Mouse (Mus musculus): Measurements from ENCODE around the gene Timp2. TPM values are rescaled to one million over a fixed set of nuclear protein-coding genes. Genes with fewer than 3 reads are reported as not detected.

The Timp2 gene
- total RNA-seq, 4 experiments from 2014 or later: 73.9 to 99.6 (median 87.5) TPM

Other genes with a start within 250 kb of the Timp2 start
- gene Dnah17, start 225.1 kb downstream of the Timp2 start, total RNA-seq (2022): under 1 TPM; 0.03 to 0.66 (median 0.07) TPM
- 10 to 100 TPM; 34.5 to 56.9 (median 50.9) TPM for gene Cyth1, start 107.1 kb downstream of the Timp2 start, total RNA-seq (2022)
- 10 to 100 TPM; 13.2 to 14.5 (median 13.9) TPM for gene Usp36, start 65.5 kb downstream of the Timp2 start, total RNA-seq (2022)
- 1 to 10 TPM in 1 of 4 experiments, under 1 TPM in 3; 0.82 to 1.0 (median 0.88) TPM for gene Cep295nl, start 13.2 kb downstream of the Timp2 start, total RNA-seq (2022)
- gene Lgals3bp, start 46.4 kb upstream of the Timp2 start, total RNA-seq (2022): 10 to 100 TPM; 19.7 to 25.8 (median 23.3) TPM
- gene Cant1, start 63.3 kb upstream of the Timp2 start, total RNA-seq (2022): 10 to 100 TPM; 16.4 to 19.2 (median 16.8) TPM
- 10 to 100 TPM; 13.5 to 15.3 (median 13.8) TPM for gene C1qtnf1, start 72.5 kb upstream of the Timp2 start, total RNA-seq (2022)
- 1 to 10 TPM; 5.2 to 7.2 (median 6.6) TPM for gene Engase, start 121.1 kb upstream of the Timp2 start, total RNA-seq (2022)

All from heart, adult 8-10 months (tissue).